Mouse (Mus musculus): ENCODE data around the gene Kcnj4.

The Kcnj4 gene

DNA sequence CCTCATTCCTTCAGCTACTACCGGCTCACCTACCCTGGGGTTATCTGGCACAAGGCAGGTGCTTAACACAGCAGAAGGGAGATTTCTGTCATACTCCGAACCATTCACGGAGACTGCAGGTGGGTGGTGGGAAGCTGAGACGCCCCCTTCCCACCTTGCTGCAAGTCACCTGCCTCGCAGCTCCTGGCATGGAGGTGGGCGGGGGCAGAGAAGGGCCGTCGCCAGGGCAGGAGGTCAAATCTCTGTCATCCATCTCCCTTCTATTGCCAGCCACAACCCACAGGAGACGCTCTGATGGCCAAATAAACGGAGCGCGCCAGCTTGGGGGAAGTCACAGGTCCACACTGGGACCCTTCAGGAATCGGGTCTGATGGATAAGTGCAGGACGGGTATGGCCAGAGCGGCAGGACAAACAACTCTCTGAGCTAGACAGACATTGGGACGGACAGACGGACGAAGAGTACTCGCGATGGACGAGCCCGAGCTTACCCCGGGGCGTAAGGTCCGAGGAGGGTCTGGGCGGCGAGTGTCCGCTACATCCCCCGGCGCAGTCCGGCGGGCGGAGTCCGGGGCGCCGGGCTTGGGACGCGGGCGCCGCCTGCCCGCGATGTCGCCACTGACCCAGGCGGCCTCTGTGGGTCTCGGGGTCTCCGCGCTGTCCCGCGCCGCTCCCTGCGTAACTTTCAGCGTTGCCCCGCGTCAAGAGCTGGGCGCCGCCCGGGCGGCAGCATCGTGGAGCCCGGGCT lies at the start of gene Kcnj4:
Kcnj4 (minus strand) TSS at position 535 of the 746 bp plus-strand sequence.
- DNase-seq, result no peak

DNA sequence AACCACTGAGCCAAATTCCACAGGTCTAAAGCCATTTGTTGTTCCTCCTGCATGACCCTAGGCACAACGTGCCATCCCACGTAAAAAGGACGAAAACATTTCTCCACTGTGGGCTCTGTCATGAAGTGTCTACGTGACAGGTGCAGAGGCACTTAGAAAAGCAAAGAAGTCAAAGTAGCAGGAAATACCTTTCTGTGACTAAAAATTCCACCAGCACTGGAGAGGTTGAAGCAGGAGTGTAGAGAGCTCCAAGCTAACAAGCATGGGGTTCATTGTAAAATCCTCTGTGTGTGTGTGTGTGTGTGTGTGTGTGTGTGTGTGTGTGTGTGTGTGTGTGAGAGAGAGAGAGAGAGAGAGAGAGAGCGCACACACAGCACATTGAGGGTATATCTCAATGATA lies 47.5 kb upstream of the Kcnj4 start:
- DNase-seq, result no peak

DNA sequence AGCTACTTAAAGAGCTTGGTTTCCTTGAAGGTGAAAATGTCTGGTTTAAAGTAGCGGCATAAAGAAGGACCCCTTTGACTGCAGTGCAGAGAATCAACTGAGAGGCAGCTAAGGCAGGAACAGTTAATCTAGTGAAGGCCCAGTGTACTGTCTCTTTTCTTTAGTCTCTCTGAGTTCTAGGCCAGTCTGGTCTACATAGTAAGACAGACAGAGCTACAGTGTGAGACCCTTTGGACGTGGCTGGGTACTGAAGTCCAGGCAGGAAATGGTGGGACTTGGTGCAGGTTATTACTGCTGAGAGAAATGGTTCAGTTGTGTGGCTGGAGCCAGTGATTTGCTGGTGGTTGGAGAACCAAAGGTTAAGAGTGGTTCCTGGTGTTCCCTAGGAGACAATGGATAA lies 43.2 kb upstream of the Kcnj4 start:
- no peak for DNase-seq

DNA sequence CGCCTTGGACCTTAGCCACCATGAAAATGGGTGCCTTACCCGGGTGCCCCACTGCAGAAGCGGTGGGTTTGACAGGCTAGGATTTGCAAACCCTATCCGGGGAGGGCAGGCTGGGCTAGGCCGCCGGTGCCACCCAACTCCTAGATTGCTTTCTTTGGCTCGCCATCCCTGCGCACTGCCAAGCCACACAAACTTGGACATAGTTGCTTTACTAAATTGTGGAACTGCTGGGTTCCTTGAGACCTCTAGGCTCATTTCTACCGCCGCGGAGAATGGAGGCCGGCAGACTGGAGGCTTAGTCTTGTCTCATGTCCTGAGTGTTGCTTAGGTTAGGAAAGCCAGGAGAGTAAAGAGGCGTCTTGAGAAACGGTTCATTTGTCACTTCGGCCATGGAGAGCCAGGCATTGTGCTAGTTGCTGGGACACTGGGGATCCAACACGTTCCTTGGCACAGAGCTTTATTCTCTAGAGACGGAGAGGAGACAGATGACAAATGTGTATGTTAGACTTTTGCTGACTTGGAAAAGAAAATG lies 42.3 kb upstream of the Kcnj4 start:
- no peak for DNase-seq

DNA sequence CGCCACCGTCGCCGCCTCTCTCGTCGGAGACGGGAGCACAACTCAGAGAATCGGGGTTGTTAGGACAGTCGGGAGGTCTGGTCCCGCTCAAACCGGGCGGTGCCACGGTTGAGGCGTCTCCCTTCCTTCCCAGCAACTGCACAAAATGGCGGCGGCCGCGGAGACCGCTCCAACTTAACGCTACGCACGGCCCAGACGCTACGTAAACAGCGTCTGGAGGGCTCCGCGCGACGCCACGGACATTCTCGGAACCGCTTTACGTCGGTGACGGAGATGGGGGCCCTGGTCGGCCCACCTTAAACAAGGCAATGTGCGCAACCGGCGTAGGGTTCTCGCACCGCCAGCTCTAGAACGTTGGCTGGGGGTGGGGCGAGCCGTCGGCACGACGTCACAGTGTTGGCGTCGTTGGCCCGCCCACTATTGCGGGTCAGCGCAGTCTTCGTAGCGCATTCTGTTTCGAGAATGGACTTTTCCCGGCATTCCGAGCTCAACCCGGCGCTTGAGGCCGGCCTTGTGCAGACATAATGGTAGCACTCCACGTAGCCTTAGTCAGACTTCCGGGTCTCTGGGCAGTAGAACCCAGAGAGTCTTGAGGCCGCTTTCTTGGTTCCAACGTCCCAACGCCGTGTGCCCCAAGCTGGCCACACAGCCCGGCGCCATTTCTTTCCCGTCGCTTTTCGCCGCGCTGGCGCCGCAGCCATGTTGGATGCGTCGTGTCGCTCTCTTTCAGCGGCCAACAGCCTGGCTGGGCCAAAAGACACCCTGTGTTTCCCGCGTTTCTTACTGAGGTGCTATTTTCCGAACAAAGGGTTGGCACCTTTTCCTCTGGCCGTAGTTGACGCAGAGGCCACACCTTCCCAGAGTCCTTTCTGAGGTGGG lies 41.6 kb upstream of the Kcnj4 start, which contains the start of gene Ddx17:
Ddx17 (minus strand) TSS at position 332 of the 879 bp plus-strand sequence.
- DNase-seq, result peak; percentile 99

DNA sequence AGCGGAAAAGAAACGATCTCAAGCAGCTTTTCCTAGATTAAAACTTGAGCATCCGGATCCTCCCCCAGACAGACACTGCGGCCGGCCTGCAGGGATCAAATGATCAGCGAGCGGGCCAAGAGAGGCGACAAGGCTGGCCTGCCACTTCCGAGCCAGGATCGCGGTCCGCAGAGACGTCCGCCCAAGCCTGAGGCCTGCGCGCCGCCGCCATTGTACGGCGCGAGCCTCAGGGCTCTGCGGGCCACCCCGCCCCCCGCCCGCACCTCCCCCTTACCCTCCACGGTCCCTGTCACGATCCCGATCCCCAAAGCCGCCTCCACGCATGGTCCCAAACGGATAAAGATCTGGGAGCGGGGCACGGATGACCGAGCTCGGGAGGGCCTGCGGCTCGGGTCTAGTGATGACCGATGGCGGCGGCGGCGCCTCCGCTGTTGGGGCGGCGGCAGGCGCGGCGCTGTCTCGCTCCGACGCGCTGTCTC lies 40.9 kb upstream of the Kcnj4 start:
- no peak for DNase-seq

DNA sequence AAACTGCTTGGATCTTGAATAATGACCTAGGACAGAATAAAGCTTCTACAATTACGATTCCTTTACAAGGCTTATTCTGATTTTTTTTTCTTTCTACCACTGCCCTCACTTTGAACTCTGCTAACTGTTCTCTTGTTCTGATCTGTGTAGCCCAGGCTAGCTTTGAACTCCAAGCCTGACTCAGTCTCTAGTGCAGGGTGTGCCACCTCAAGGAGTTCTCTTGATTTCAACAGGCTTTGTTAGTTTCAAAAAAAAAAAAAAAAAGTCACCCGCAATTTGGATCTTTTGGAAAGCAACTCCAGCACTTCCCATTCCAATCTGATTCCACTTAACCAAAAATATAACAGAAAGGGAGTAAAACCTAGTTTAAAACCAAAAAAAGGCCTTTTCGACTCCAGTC lies 40.5 kb upstream of the Kcnj4 start:
- DNase-seq, result no peak

DNA sequence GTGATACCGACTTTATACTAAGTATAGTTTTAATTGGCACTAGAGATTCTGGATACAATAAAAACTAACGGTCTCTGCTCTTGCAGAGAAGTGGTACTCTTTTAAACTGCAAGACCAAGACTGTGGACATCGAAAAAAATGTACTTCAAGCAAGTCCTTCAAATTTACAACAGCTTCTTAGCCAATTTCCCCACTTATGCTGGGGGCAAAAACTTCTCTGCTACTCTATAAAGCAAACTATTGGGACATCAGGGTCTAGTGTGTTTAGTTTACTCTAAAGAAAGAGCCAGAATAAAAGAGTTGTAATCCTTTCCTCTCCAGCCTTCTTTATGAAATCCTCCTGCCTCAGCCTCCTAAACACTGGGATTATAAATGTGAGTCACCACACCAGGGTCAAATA lies 38.9 kb upstream of the Kcnj4 start:
- no peak for DNase-seq

DNA sequence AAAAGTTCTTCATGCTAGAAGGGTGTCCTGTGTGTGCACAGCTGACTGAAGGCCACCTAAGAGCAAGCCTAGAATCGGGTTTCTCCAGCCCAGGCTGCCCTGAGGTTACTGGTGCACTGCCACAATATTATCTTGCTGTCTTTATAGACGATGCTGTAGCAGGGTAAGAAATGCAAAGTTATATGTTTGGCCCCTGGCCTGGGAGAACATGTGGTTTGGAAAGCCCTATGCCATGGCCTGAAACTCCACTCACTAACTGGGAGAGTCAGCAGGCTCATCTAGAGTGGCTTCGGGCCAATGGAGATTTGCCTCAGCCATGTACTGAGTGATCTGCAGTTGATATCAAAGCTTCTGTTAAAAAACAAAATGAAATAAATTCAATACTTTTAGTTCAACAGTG lies 28.8 kb upstream of the Kcnj4 start:
- no peak for DNase-seq

DNA sequence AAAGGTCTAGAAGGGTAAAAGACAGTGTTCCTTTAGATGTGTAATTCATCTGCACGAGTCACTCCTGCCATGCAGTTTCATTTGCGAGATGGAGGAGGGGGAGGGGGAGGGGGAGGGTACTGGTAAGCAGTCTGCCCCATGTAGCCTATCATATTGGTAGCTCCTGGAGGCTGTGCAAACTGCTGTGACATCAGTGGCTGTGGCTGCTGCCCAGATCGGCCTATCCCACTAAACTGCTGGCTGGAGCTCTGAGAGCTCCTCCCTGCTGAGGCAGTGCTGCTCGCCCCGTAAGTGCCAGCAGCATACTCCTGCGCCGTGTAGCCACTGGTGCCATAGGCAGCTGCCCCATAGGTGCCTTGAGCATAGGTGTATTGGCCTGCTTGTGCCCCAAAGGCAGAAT lies 24.9 kb upstream of the Kcnj4 start:
- DNase-seq, result no peak

DNA sequence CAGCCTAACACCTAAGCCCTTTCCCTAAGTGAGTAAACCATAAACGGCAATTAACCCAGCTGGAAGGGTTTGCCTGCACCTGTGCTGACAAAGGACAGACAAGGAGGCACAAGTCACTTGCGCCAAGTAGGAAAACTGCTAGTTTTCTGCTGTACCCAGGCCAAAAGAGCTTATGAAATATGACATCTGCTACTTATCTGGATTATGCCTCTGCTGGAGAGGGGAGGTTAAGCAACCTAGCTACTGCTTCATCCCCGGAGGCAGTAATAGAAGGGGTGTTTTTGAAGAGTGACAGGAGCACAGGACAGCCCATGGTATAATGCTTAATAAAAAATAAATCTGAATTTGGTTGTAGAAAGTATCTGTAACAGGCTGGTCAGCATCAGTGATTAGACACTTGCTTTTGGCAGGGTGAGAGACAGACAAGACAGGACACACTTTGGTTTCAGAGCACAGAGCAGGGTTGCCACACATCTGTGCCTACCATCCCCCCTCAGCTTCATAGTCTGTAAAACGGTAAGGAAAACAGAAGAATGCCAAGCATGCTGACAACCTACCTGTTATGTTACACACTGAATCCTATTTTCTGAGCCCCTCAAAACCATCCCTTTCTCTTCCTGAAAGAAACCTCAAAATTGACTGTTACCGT lies 23.1 kb upstream of the Kcnj4 start:
- DNase-seq, result no peak

DNA sequence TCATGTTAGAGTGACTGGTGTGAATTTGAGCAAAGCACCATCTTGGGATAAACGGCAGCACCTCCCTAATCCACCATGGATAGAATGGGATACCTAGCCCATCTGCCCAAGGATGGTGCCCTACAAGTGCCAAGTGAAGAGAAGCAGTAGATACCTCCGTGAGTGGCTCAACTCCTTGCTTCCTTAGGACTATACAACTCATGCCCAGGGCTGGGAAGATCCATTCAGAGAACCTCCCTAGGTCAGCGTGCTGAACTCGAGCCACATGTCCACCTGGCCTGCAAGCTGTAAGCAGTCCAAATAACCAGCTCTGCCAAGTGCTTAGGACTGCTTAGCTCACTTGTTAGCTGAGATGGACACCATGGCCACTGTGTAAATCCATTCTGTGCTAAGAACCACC lies 22.2 kb upstream of the Kcnj4 start:
- no peak for DNase-seq

DNA sequence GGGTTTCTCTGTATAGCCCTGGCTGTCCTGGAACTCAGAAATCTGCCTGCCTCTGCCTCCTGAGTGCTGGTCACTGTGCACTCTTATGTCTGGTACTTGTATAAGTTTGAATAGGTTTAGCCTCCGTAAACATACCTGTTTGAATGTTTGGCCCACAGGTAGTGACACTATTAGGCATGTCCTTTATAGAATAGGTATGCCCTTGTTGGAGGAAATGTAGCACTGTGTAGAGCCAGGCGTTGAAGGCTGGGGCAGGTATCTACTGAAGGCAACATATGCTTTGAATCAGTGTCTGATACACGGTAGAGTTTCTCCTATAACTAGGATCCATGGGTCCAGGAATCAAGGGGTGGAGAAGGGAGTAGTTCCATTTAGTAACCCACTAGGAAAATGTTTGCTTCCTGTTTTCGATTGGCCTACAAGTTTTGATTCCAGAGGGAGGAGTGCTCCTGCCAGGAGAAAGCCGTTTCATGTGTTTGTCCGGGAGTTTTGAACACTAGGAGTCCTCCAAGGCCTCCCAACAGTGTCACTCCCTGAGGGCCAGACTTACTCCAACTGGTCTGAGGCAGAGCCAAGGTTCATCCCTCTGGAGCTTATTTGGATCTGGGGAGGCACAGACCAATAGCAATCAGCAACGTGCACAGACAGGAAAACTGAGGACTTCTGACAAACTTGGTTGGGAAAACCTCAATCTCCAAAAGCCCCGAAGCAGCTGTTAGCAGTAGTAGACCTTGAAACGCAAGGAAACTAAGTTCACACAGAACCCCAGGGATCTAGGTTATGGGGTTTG lies 21.1 kb upstream of the Kcnj4 start:
- no peak for DNase-seq

DNA sequence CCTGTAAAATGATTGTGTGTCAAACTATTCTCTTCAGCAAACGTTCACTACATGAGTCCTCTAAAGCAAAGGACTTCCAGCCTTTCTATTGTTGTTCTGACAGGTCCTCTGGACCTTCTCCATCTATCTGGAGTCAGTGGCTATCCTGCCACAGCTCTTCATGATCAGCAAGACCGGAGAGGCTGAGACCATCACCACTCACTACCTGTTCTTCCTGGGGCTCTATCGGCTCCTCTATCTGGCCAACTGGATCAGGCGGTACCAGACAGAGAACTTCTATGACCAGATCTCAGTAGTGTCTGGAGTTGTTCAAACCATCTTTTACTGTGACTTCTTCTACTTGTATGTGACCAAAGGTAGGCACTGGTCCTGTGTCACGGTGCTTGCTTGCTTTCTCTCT lies 20.5 kb upstream of the Kcnj4 start:
- no peak for DNase-seq

DNA sequence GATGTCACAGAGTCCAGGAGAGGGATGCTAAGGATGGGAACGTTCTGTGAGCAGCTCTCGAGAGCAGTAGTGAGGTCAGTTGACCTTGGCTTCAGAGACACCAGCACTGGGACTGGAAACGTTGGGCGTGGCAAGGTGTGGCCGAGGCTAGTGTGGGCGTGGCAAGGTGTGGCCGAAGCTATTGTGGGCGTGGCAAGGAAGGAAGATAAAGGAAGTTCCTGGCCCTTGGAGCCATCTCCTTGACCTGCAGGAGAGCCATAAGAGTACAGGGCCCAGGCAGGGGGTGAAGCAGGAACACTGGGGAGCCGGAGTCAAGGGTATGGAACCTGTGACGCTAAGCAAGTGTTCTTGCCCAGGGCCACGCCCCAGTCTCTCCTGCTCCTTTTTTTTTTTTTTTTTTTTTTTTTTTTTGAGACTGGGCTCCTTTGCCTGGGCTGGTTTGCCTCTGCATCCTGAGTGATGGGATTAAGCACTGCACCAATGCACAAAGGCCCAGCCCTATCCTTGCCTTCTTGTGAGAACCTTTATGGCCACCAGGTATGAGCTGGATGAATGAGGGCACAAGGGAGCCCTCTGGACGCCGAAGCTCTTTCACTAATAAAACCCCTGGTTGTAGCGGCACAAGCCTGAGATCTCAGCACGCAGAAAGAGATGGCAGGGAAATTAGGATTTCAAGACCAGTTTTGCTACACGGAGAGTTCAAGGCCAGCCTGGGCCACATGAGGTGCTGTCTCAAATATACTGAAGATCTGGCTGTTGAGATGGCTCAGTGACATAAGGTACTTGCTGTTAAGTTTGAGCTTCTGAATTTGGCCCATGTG lies 14.6 kb upstream of the Kcnj4 start:
- no peak for DNase-seq

DNA sequence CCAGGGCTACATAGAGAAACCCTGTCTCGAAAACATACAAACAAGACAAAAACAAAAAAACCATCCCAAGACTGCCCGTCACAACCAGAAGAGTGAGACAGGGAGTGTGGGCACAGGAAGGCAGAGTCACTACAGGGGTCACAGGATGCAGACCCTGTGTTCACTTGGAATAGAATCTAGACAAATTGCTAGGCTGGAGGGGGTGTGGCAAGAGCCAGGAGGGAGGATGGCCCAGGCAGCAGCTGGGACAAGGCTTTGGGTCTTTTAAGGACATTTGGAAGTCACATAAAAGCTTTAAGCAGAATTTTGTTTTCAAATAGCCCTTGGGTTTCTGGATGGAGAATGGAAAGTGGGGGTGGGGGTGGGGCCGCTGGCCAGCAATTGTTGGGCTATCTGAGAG lies 13.5 kb upstream of the Kcnj4 start:
- no peak for DNase-seq

DNA sequence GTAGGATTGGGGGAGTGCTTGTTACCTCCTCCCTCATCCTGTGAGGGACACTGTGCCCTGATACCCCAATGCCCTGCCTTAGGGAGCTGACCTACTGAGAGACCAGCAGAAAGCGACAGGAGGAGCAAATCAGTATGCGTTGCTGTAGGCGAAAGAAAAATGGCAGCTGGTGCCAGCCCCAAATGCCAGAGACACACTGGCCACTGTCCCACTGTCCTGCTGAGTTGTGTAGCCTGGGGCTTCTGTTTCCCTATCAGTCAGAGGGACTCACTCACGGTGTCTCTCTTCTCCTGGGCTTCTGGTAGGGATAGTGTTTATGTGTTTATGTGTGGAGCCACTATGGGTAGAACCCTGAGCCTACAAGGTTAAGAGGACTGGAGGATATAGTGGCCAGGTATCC lies 12.7 kb upstream of the Kcnj4 start:
- DNase-seq, result no peak

DNA sequence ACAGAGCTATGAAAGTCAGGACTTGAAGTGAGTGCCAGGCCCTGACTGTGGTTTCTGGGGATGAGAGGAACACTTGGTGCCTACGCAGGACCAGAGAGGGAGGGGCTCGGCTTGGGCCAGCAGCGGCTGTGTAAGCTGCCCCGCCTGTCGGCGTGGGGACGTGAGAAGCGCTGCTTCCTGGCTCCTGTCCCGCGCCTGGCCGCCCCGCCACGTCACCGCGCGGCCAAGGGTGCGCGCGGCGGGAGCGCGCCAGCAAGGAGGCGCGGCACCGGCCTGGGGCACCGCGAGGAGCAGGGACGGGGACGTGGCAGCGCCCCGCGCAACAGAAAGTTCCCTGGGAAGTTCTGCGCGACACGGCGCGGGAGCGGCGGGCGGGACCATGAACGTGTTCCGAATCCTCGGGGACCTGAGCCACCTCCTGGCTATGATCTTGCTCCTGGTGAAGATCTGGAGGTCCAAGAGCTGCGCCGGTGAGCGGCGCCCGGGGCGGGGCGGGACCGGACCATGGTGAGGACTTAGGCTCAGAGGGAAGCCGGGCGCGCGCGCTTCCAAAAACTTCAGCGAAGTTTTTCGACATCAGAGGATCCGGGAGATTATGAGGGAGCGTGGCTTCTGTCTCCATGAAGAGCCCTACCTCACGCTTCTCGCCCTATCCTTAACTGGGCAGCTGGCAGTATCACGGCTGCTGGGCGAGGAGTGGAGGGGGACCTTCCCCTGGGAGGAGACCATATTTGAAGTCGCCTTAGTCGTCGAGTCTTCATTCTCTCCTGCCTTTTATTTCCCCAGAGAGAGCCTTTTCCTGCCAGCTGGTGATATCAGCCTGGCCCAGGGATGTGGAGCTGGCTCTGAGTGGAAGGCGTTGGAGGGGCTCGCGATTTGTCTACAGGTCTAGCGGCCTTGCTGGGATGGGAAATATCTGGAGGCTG lies 11.4 kb upstream of the Kcnj4 start, which contains the start of gene Kdelr3:
Kdelr3 (plus strand) TSS at position 241 of the 926 bp plus-strand sequence.
- no peak for DNase-seq

DNA sequence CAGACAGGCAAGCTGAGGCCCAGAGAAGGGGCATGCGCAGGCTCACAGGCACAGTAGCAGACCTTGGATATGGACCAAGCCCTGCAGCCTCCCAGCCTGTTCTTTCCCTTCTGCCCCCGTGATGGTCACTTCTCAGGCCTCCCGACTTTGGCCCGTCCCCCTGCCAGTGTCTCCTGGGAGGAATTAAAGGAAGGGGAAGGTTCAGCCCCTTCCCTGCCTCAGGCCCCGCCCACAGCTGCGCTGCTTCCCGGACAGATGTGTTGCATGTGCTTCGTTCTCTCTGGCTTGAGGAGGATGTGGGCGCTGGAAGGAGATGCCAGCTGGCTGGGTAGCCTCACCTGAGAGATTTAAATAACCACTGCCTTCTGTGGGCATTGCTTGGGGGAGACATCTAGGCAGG lies 8.9 kb upstream of the Kcnj4 start:
- DNase-seq, result no peak

Data from right cerebral cortex, postnatal 25 days (tissue).